Mouse (Mus musculus): ENCODE measurements at regions not wholly inside any gene's neighbourhood (a gene's known extent, or its start where the extent isn't known, plus 50 kb on each side); places are given as distances from the start of the nearest gene placed in this dataset.

GRCm38 (mm10) chr3:138686636-138687230, 55.3 kb upstream of the Tspan5 start:
- H3K4me1 ChIP-seq = peaks cover 9% of the 10 kb centered on the region
- DNase-seq (ENCODE audit: low spot score) = no peak
- no peaks in the 10 kb centered on the region for H3K9me3 ChIP-seq (replicated peaks)
- H3K4me3 ChIP-seq = no peak overlapping the region
- H3K27me3 ChIP-seq (ENCODE audit: low read depth, poor library complexity, severe bottlenecking) = no peaks in the 10 kb centered on the region
- no peaks in the 10 kb centered on the region for H3K36me3 ChIP-seq
- no peak overlapping the region for H3K27ac ChIP-seq (replicated peaks)
- WGBS = 58% methylated on average over 11 of the region's 11 CpGs

- no peak overlapping the region for H3K27ac ChIP-seq (replicated peaks)
- 92% methylated on average over 5 of the region's 5 CpGs for WGBS
- no peaks in the 10 kb centered on the region for H3K27me3 ChIP-seq (ENCODE audit: low read depth, poor library complexity, severe bottlenecking)
- no peak for DNase-seq (ENCODE audit: low spot score)
- H3K9me3 ChIP-seq (replicated peaks) = no peaks in the 10 kb centered on the region
- H3K36me3 ChIP-seq = no peaks in the 10 kb centered on the region
- peaks cover 14% of the 10 kb centered on the region for H3K4me1 ChIP-seq
- H3K4me3 ChIP-seq = no peak overlapping the region
These were observed 53.4 kb upstream of the Tspan5 start for GRCm38 (mm10) chr3:138688606-138689005.
